Mouse (Mus musculus) left cerebral cortex, adult 8-10 months (tissue): Measurements from ENCODE around the gene Btg2. TPM values are rescaled to one million over a fixed set of nuclear protein-coding genes. Genes with fewer than 3 reads are reported as not detected.

ENCODE experiments used
- DNase-seq, 2 experiments: peaks; one replicate each; pipeline ENCODE4 v3.0.0; 2022; ENCODE audit warnings: low spot score in 2 of 2
- total RNA-seq, 4 experiments: library from RNA; stranded (reverse); gene quantifications; 2 replicates each; pipeline ENCODE4 v1.2.4; 2022

Btg2 gene
- total RNA-seq, 4 experiments from 2014 or later, result 11.3 to 21.4 (median 12.1) TPM

DNA sequence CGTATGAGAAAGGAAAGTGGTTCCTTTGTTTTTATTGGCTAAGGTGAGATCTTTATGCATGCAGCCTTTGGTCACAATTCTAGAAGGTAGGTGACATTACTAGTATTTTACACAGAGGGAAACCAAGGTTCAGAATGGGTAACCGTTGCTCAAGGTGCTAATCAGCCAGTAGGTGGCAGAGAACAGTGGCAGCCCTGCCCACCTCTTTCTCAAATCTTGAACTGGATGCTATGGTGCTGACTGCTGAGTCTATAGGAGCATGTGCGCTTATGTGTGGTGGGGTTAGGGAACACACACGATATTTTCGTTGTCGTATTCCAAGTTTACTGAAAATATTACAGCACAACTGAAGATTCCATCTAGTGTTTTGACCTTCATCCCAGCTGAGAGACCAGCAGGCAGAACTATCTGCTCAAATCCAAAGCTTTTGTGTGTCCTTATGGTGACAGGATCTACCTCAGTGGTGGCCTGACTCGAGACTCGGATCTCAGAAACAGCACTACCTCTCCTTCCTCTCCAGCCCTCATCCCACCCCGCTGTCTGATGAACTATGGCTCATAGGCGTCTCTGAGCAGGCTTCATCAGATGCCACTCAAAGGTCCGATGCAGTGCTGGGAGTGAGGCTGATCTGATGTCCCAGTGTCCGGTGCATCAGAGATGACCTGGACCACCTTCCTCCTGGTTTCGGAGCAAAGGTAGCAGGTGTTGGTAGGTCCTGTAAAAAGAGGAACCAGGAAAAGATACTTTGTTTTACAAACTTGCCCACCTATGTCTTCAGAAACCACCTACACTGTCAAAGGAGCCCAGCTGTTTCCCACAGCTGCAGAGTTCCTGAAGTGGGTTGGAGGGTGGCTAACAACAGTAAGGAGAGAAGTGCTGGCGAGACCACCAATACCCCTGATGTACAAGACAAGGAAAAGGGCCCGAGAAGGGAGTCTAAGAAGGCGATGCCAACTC is 18.9 kb downstream of the Btg2 start:
- DNase-seq, result no peak

DNA sequence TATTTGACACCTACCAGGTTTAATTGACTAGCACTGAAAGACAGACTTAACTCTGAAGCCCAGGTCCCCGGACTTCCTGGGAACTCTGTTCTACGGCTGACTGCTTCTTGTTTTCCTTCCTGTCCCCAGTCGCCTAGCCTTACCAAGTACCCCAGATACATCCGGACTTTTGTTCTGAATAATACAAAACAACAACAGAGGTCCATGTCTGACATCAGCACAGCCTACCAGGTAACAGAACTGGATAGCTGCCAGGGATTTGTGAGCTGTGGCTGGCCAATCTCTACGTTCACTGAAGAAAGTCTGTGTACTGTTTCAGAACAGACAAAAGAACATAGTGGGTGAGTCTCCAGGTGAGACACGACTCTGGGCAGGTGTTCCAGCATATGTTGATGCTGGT is 20.1 kb downstream of the Btg2 start:
- DNase-seq, result no peak

GRCm38 (mm10) chr1:134057736-134058135 is 21.2 kb downstream of the Btg2 start:
- DNase-seq, result no peak

DNA sequence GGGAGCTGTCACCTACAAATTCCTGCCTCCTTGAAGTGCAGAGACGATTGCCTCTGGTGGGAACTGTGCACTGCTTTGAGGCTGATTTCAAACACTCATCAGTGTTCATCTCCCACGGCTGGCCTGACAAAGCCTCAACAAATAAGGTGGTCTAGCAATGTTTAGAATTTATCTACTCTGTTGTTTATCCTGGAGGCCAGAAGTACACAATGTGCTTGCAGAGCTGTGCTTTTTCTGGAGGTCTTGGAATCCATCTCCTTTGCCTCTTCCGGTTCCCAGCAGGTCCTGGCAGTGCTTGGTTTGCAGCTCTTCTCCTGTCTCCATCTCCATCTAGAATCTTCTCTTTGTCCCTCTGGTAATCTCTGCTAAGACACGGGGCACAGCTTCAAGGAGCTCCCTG is 22.6 kb downstream of the Btg2 start:
- no peak for DNase-seq

- no peak for DNase-seq
Measured at GRCm38 (mm10) chr1:134055666-134056245, 23.2 kb downstream of the Btg2 start.

GRCm38 (mm10) chr1:134055058-134055457 is 23.9 kb downstream of the Btg2 start:
- no peak for DNase-seq

DNA sequence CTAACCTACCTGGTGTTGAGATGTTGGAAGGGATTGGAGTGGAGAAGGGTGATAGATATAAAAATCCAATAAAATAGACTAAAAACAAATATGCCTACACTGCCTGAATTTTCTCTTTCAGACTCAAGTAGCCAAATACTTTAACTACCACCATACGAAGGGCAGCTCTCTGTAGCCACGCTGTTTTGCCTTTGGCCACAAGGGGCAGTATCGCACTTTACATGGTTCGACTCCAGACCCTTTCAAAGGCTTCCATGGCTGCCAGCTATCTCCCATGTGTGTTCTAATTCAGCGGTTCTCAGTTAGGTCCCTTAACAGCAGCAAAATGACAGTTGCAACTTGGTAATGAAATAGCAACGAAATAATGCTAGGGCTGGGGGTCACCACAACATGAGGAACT is 25.7 kb downstream of the Btg2 start:
- peak; percentile 56 to 86 for DNase-seq

DNA sequence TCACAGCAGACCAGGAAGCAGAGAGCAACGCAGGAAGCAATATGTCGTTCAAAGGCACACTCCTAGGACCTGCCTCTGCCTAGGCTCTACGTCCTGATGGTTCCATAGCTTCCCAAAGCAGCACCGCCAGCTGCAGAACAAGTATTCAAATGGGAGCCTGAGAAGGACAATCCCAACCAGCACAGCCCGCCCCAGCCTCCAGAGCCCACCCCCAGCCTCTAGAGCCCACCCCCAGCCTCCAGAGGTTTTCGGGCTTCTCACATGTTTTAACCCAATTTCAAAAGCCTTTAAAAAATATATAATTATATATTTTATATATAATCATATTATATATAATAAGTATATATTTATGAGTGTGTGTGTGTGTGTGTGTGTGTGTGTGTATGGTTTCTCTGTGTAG is 29.4 kb downstream of the Btg2 start:
- DNase-seq, result no peak

GRCm38 (mm10) chr1:134048759-134049158 is 30.2 kb downstream of the Btg2 start:
- peak; percentile 46 to 51 for DNase-seq

DNA sequence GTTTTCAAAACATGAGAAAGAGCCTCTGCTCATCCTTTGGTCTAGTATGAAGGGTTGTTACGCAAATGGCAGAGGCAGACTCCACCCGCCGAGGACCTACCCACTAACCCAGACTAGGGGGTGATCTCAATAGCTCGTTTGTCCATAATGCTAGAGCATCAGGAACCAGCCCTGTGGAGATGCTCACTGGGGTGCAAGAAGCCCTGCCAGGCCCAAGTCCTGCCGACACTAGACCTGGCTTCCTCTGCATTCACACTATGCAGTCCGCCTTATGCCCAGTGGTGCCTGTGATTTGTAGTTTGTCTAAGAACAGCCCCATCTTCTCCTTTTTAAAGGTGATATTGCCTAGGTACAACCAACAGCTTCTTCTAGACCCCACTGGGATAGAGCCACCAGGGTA is 31.5 kb downstream of the Btg2 start:
- no peak for DNase-seq

DNA sequence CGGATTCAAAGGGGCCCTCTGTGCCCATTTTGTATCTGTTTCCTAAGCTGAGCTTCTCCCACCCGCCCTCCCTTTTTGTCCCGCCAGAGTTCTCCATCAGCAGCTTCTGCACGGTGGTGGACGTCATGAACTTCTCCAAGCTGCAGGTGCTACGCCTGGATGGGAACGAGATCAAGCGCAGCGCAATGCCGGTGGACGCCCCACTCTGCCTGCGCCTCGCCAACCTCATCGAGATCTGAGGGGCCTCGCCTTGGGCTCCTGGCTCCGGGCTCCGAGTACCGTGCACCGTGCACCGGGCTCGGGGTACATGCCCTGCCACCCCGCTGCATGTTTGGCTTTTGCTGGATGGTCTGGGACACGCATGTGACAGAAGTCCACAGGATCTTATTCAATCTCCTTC is 32.5 kb downstream of the Btg2 start:
- no peak for DNase-seq

DNA sequence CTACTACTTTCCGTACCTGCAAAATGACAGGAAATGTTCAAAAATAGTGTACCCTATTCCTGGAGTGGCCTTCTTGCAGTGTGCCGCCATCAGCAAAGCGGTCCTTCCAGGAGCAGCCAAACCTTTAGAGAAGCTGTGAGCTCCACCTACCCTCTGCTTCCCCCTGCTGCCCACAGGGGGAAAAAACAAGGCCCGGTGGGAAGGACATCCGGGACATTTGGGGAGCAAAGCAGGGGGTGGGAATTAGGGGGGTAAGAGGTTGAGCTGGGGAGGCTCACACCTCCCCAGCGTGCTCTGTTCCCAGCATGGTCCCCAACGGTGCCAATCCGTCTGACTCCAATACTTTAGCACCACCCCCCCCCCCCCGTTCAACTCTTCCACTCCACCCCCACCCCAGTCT is 32.9 kb downstream of the Btg2 start:
- peak; percentile 67 to 70 for DNase-seq

DNA sequence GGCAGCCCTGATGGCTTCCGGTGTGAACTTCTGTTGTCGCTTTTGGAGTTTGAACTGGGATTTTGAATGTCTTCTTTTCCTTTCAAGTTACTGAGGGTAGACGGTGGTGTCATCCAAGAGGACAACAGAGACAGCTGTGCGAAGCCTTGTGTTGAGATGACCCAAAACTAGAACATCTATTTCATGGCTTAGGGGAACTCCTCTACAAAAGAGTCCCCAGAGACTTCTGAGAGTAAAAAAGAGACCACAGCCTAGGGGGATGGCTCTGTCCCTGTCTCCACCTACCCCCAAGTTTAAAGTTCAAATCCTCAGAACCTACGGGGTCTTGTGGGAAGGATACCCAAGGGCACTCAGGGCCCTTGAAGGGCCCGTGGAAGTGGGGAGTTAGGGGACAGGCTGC is 34.1 kb downstream of the Btg2 start:
- DNase-seq, result no peak

- DNase-seq, result no peak
Measured at GRCm38 (mm10) chr1:134042341-134042740, 36.6 kb downstream of the Btg2 start.

- DNase-seq, result no peak
Measured at GRCm38 (mm10) chr1:134041900-134042299, 37.0 kb downstream of the Btg2 start.

DNA sequence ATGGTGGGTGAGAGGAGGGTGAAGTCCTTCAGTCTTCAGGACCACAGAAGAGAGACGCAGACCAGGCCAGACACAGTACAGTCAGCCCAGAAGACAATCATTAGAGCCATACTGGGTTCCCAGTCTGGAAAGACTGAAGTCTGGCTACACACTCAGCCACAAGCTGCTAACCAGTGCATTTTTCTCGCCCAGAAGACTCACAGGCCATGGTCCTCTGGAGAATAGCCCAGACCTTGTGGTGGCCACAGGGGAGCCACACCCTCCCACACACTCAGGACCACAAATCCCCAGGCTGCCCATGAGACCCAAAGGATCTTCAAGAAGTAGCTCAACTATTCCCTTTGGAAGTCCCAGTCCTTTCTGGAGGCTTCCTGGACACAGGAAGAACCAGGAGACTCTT is 39.6 kb downstream of the Btg2 start:
- no peak for DNase-seq

DNA sequence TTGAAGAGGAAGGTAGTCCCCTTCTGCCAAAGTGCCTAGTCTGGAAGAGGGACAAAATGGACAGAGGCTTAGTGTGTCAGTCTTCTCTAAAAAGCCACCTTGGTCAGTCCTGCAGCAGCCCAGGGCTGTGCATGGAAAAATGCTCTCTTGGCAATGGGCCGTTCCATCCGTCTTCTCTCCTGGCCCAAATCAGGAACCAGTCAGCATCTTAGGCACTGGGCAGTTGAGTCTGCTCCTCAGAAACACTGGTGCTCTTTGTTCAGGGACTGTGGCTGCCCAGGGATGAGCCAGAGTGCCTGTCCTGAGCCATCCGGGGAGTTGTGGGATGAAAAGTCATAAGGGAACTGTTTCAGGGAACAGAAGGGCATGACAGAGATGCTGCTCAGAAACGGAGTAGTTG is 40.6 kb downstream of the Btg2 start:
- DNase-seq, result no peak

DNA sequence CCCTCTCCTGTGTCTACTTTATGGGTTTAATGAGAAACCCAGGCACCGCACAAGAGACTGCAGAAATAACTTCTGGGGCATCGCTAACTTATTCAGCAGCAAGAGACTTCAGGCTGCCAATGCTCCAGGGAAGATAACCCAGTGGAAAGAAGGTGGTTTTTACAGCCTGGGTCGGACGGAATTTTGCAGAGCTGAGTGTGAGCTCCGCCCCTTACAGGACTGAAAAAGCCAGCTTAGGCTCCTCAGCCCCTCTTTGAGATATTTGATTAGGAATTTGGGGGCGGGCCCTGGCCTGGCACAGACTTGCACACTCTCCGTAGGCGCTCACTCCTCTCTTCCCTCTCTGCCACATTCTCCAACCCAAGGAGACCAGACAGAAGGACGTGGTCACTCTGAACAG is 41.7 kb downstream of the Btg2 start, which contains the start of gene Fmod:
Gene Fmod (plus strand): TSS at position 83 of the 400 bp plus-strand sequence.
- no peak for DNase-seq

GRCm38 (mm10) chr1:134036492-134036891 is 42.4 kb downstream of the Btg2 start:
- no peak for DNase-seq

DNA sequence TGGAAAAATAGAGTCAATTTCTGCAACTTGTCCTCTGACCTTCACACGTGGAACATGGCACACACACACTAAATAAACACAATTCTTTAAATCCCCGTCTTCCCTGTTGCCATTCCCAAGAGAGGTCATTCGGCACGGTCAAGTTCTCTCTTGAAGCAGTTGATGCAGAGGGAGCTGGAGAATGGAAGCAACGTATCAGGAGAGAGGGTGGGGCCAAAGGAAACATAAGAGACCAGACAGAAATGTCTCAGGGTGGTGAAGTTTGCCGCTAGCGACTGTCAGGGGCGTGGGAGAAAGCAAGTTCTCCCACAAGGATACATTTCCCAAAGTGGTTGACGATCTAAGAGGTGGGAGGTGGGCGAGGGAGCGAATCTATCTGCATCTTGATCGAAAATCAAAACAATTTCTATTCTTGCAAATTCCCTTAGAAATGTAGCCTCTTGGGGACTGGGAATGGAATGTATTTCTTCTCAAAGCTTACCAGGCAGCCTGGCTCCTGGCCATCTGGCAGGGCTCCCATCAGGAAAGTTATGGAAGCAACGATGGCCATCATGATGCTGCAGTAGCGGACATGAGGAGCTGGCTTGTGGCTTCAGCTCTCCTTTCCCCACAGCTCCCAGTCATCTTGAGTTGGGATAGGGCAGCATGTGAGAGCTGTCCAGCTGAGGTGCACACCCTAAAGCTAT is 50.6 kb downstream of the Btg2 start:
- DNase-seq, result peak; percentile 30 to 52

DNA sequence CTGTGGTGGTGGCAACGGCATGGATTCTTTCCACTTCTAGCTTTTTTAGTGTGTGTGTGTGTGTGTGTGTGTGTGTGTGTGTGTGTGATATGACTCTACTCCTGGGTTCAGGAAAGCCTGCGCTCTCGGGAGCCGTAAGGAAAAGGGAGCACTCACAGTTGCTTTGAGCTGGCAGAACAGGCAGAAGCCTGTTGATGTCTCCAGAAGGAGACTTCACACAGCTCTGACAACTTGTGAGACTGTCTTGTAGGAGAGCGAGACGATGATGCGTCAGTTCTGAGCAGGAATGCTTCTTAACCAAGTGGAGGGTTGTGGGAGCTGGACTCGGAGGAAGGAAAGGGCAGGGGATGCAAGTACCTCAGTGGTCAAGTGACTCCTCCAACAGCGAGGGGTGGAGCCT is 52.2 kb downstream of the Btg2 start:
- DNase-seq, result no peak

GRCm38 (mm10) chr1:134025975-134026374 is 52.9 kb downstream of the Btg2 start:
- DNase-seq, result no peak
